8 mouse cellular contexts compared by ENCODE assay signal in the genomic region with DNA sequence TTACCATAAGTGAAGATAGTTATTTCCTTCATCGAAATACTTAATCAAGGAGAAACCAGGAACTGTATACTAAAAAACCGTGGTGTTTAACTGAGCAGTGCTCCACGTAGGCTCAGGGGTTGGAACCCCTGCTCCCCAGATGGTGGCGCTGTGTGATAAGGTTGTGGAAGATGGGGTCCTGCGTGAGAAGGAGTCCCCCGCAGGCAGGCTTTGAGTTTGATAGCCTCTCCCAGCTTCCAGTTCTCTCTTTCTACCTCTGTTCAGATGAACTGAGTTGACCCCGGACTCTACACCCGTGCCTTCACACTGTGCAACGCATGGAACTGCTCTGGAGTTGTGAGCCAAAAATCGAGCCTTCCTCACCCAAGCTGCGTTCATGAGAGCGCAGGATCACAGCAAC.
DNase-seq lines count a peak whose midpoint lies in the region; ATAC-seq lines count a peak whose summit lies in the region.

No protein-coding gene starts in this region.

- no peak overlapping the region for H3K27ac ChIP-seq in forebrain, embryonic 11.5 days (ENCODE audit: low read depth, low read length)
- no peak overlapping the region for H3K27ac ChIP-seq in hindbrain, embryonic 13.5 days
- H3K27ac ChIP-seq in limb, embryonic 15.5 days = peak overlapping the region; percentile 47; the same call in 1 of the 2 replicates
- no peak overlapping the region for H3K27ac ChIP-seq in neural tube, embryonic 14.5 days (ENCODE audit: low read depth, low read length)

- no peaks in the 10 kb centered on the region for H3K36me3 ChIP-seq in forebrain, embryonic 11.5 days (ENCODE audit: control insufficient read depth, insufficient read depth, low read length)
- H3K36me3 ChIP-seq in hindbrain, embryonic 13.5 days = no peaks in the 10 kb centered on the region
- H3K36me3 ChIP-seq in limb, embryonic 15.5 days = 0 out of 2 replicates have a peak, but pooled peaks cover 2% of the 10 kb centered on the region
- no peaks in the 10 kb centered on the region for H3K36me3 ChIP-seq in neural tube, embryonic 14.5 days (ENCODE audit: control insufficient read depth, insufficient read depth, low read length)

- H3K9ac ChIP-seq in forebrain, embryonic 11.5 days (ENCODE audit: low read length) = no peak overlapping the region
- no peak overlapping the region for H3K9ac ChIP-seq in hindbrain, embryonic 13.5 days
- no peak overlapping the region for H3K9ac ChIP-seq in limb, embryonic 15.5 days
- H3K9ac ChIP-seq in neural tube, embryonic 14.5 days (replicated peaks; ENCODE audit: low read depth, low read length) = no peak overlapping the region

- no peak overlapping the region for H3K4me2 ChIP-seq in forebrain, embryonic 11.5 days (ENCODE audit: low read depth, low read length, severe bottlenecking)
- H3K4me2 ChIP-seq in hindbrain, embryonic 13.5 days = no peak overlapping the region
- no peak overlapping the region for H3K4me2 ChIP-seq in limb, embryonic 15.5 days
- no peak overlapping the region for H3K4me2 ChIP-seq in neural tube, embryonic 14.5 days (ENCODE audit: low read depth, low read length)

- ATAC-seq in forebrain, embryonic 11.5 days (replicated peaks; ENCODE audit: low FRiP score) = 0 out of 2 replicates have a peak, but pooled peaks have one; percentile 24
- peak; percentile 63 for ATAC-seq in hindbrain, embryonic 13.5 days (ENCODE audit: low FRiP score)
- peak; percentile 31; the same call in 1 of the 2 replicates for ATAC-seq in limb, embryonic 15.5 days (ENCODE audit: insufficient number of reproducible peaks, low FRiP score, low TSS enrichment, low read depth)
- ATAC-seq in neural tube, embryonic 14.5 days (ENCODE audit: low read depth) = peak; percentile 34; the same call in 1 of the 2 replicates

- H3K9me3 ChIP-seq in forebrain, embryonic 11.5 days (ENCODE audit: control insufficient read depth, low read length) = no peaks in the 10 kb centered on the region
- no peaks in the 10 kb centered on the region for H3K9me3 ChIP-seq in hindbrain, embryonic 13.5 days
- no peaks in the 10 kb centered on the region for H3K9me3 ChIP-seq in limb, embryonic 15.5 days
- no peaks in the 10 kb centered on the region for H3K9me3 ChIP-seq in neural tube, embryonic 14.5 days (ENCODE audit: control insufficient read depth, low read length)

- H3K4me1 ChIP-seq in forebrain, embryonic 11.5 days (replicated peaks; ENCODE audit: control insufficient read depth, insufficient read depth, low read length) = no peaks in the 10 kb centered on the region
- no peaks in the 10 kb centered on the region for H3K4me1 ChIP-seq in hindbrain, embryonic 13.5 days (replicated peaks)
- H3K4me1 ChIP-seq in limb, embryonic 15.5 days = peaks cover 27% of the 10 kb centered on the region
- no peaks in the 10 kb centered on the region for H3K4me1 ChIP-seq in neural tube, embryonic 14.5 days (ENCODE audit: control insufficient read depth, insufficient read depth, low read length)

- DNase-seq in left cerebral cortex, adult 18-20 months (ENCODE audit: low spot score in 2 of 2) = peak; percentile 17 to 38
- DNase-seq in left cerebral cortex, adult 8-10 months (ENCODE audit: low spot score in 2 of 2) = no peak
- DNase-seq in adrenal gland, postnatal 25 days = peak; percentile 77
- peak; percentile 72 for DNase-seq in forebrain, embryonic 11.5 days (ENCODE audit: low spot score)
- DNase-seq in c-Kit-positive CD71-positive TER-119-positive erythroid progenitor cells, embryonic 14.5 days (ENCODE audit: low spot score) = no peak

- no peak overlapping the region for H3K4me3 ChIP-seq in forebrain, embryonic 11.5 days (ENCODE audit: low read depth, low read length)
- H3K4me3 ChIP-seq in hindbrain, embryonic 13.5 days = no peak overlapping the region
- no peak overlapping the region for H3K4me3 ChIP-seq in limb, embryonic 15.5 days
- no peak overlapping the region for H3K4me3 ChIP-seq in neural tube, embryonic 14.5 days (ENCODE audit: low read depth, low read length)

- no peaks in the 10 kb centered on the region for H3K27me3 ChIP-seq in forebrain, embryonic 11.5 days (ENCODE audit: control insufficient read depth, insufficient read depth, low read length)
- no peaks in the 10 kb centered on the region for H3K27me3 ChIP-seq in hindbrain, embryonic 13.5 days
- no peaks in the 10 kb centered on the region for H3K27me3 ChIP-seq in limb, embryonic 15.5 days
- no peaks in the 10 kb centered on the region for H3K27me3 ChIP-seq in neural tube, embryonic 14.5 days (ENCODE audit: control insufficient read depth, insufficient read depth, low read length)

- 63% methylated on average over 12 of the region's 12 CpGs for WGBS in forebrain, embryonic 11.5 days
- WGBS in hindbrain, embryonic 13.5 days = 61% methylated on average over 12 of the region's 12 CpGs
- WGBS in limb, embryonic 15.5 days = 47% methylated on average over 12 of the region's 12 CpGs
- WGBS in neural tube, embryonic 14.5 days = 57% methylated on average over 12 of the region's 12 CpGs

Comparison
In these comparisons a context has a peak if more than half of its experiments do, and no peak if none do; other contexts are left out.
1. DNase-seq: peak in left cerebral cortex, adult 18-20 months (2 of 2), adrenal gland, postnatal 25 days (single experiment) and forebrain, embryonic 11.5 days (single experiment); none in left cerebral cortex, adult 8-10 months (0 of 2) and c-Kit-positive CD71-positive TER-119-positive erythroid progenitor cells, embryonic 14.5 days (single experiment).
2. Peak in every context shown above with its lines, with median percentiles within 50 percentile points of each other: ATAC-seq.